ENCODE assay signal across 8 mouse cellular contexts in the genomic region with DNA sequence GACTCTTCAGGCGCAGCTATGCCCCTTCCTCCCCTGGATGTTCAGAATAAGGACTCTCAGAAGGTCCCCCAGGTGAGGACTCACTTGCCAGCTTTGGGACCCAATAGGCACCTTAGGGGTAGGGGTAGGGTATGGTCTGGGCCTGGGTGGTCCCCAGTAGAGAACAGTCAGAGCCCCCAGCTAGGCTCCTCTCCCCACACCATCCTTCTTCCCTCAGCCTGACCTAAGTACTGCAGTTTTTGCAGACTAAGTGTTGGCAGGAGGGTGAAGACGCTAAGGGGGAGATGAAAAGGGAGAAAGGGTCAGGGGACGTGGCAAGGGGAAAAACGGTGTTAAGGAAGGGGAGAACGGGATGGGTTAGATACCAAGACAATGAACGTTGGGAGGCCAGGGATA. TPM values are rescaled to one million over a fixed set of nuclear protein-coding genes. Genes with fewer than 3 reads are reported as not detected.
DNase-seq lines count a peak whose midpoint lies in the region; ATAC-seq and TF ChIP-seq lines count a peak whose summit lies in the region.

No protein-coding gene starts in this region.

- H3K27me3 ChIP-seq in CH12.LX (replicated peaks) = no peaks in the 10 kb centered on the region
- no peaks in the 10 kb centered on the region for H3K27me3 ChIP-seq in forebrain, embryonic 15.5 days
- H3K27me3 ChIP-seq in liver, embryonic 13.5 days = no peaks in the 10 kb centered on the region

- dilution Hi-C loops in CH12.LX (cut with MboI; ENCODE audit: extremely low pct_ligation_motif_present, extremely low pct_unique_long_range_greater_than_20kb, low sequenced_read_pairs) = no loop called here

- no peak for ATAC-seq in forebrain, embryonic 15.5 days (replicated peaks)
- ATAC-seq in liver, embryonic 13.5 days (ENCODE audit: low read depth) = no peak

- peaks cover 12% of the 10 kb centered on the region for H3K79me2 ChIP-seq in CH12.LX (replicated peaks; ENCODE audit: control insufficient read depth, extremely low read depth, insufficient read depth, poor library complexity, severe bottlenecking)

- H3K4me3 ChIP-seq in CH12.LX (replicated peaks in 1 of 3; ENCODE audit: low read depth in 2 of 3, low read length in 2 of 3, poor library complexity in 1 of 3) = no peak overlapping the region
- peak overlapping the region; percentile 5; the same call in 1 of the 2 replicates for H3K4me3 ChIP-seq in forebrain, embryonic 15.5 days
- no peak overlapping the region for H3K4me3 ChIP-seq in liver, embryonic 13.5 days (replicated peaks)

- peak overlapping the region; percentile 10; the same call in 1 of the 2 replicates for H3K9ac ChIP-seq in CH12.LX (ENCODE audit: insufficient read depth, low read depth)
- H3K9ac ChIP-seq in forebrain, embryonic 15.5 days (replicated peaks) = 0 out of 2 replicates have a peak overlapping the region, but pooled peaks have one; percentile 25
- H3K9ac ChIP-seq in liver, embryonic 13.5 days = peak overlapping the region; percentile 48; the same call in 1 of the 2 replicates

- no peak overlapping the region for H3K4me2 ChIP-seq in CH12.LX (ENCODE audit: insufficient read depth, low read depth, poor library complexity, severe bottlenecking)
- H3K4me2 ChIP-seq in forebrain, embryonic 15.5 days (replicated peaks) = peak overlapping the region; percentile 18
- H3K4me2 ChIP-seq in liver, embryonic 13.5 days = 0 out of 2 replicates have a peak overlapping the region, but pooled peaks have one; percentile 19

- no peak for TF ChIP-seq RAD21 in CH12.LX (IDR thresholded peaks at IDR 0.05; ENCODE audit: low read depth, low read length)

- no peak for TF ChIP-seq EP300 in CH12.LX (IDR thresholded peaks at IDR 0.05; ENCODE audit: low read length)

- peaks cover 13 to 54% of the 10 kb centered on the region in 2 experiments for H3K36me3 ChIP-seq in CH12.LX (replicated peaks in 1 of 2; ENCODE audit: control insufficient read depth in 1 of 2, insufficient read depth in 1 of 2, low read length in 1 of 2)
- H3K36me3 ChIP-seq in forebrain, embryonic 15.5 days = peaks cover 25% of the 10 kb centered on the region
- H3K36me3 ChIP-seq in liver, embryonic 13.5 days = peaks cover 34% of the 10 kb centered on the region

- in situ Hi-C loops in CH12.LX (cut with MboI; ENCODE audit: low pct_ligation_motif_present, low pct_unique_long_range_greater_than_20kb, low sequenced_read_pairs) = loop anchor here (5.0 to 10.0 kb wide), 2 partner anchors 56 to 313 kb away; partner anchors contain the start of gene Coro1a

- TF ChIP-seq CTCF in CH12.LX (conservative IDR thresholded peaks at IDR 0.05 in 1 of 2, IDR thresholded peaks at IDR 0.05 in 1 of 2; ENCODE audit: low read depth in 2 of 2, low read length in 2 of 2) = no peak

- no peak for TF ChIP-seq POLR2A in CH12.LX (IDR thresholded peaks at IDR 0.05; ENCODE audit: low read depth, low read length)

- DNase-seq in heart, adult 11 months = peak; percentile 94
- no peak for DNase-seq in heart, adult 18-20 months
- no peak for DNase-seq in CH12.LX (ENCODE audit: extremely low read depth)
- DNase-seq in liver, embryonic 13.5 days = no peak
- DNase-seq in right cerebral cortex, postnatal 4 days = no peak
- DNase-seq in adrenal gland, postnatal 4 days (ENCODE audit: low spot score in 2 of 2) = no peak
- no peak for DNase-seq in right cerebral cortex, adult 2 months (ENCODE audit: low spot score in 2 of 2)

- peaks cover 23 to 70% of the 10 kb centered on the region in 2 experiments; a peak in 3 of 4 replicates for H3K4me1 ChIP-seq in CH12.LX (ENCODE audit: control insufficient read depth in 1 of 2, insufficient read depth in 2 of 2)
- peaks cover 79% of the 10 kb centered on the region for H3K4me1 ChIP-seq in forebrain, embryonic 15.5 days
- peaks cover 85% of the 10 kb centered on the region for H3K4me1 ChIP-seq in liver, embryonic 13.5 days (replicated peaks)

- H3K27ac ChIP-seq in CH12.LX (ENCODE audit: insufficient read depth, low read depth) = no peak overlapping the region
- H3K27ac ChIP-seq in forebrain, embryonic 15.5 days (replicated peaks) = peak overlapping the region; percentile 98
- H3K27ac ChIP-seq in liver, embryonic 13.5 days = peak overlapping the region; percentile 56

- 51% methylated on average over 6 of the region's 6 CpGs for WGBS in forebrain, embryonic 15.5 days
- 57% methylated on average over 6 of the region's 6 CpGs for WGBS in liver, embryonic 13.5 days (ENCODE audit: insufficient replicate concordance)

- H3K9me3 ChIP-seq in CH12.LX (replicated peaks; ENCODE audit: low read length) = no peaks in the 10 kb centered on the region
- no peaks in the 10 kb centered on the region for H3K9me3 ChIP-seq in forebrain, embryonic 15.5 days
- no peaks in the 10 kb centered on the region for H3K9me3 ChIP-seq in liver, embryonic 13.5 days (replicated peaks)

TF ChIP-seq in CH12.LX, 34 proteins besides CTCF, POLR2A, EP300 and RAD21:
- TF ChIP-seq MAFK (IDR thresholded peaks at IDR 0.05; ENCODE audit: insufficient replicate concordance, low read length) = no peak
- TF ChIP-seq ETS1 (conservative IDR thresholded peaks at IDR 0.05; ENCODE audit: low read depth, low read length) = no peak
- TF ChIP-seq UBTF (IDR thresholded peaks at IDR 0.05; ENCODE audit: low read depth, low read length) = no peak
- no peak for TF ChIP-seq MXI1 (IDR thresholded peaks at IDR 0.05; ENCODE audit: low read depth, low read length)
- no peak for TF ChIP-seq POLR2AphosphoS2 (IDR thresholded peaks at IDR 0.05; ENCODE audit: low read depth, low read length)
- no peak for TF ChIP-seq JUND (conservative IDR thresholded peaks at IDR 0.05; ENCODE audit: low read depth, low read length)
- no peak for TF ChIP-seq NELFE (IDR thresholded peaks at IDR 0.05; ENCODE audit: low read depth, low read length)
- TF ChIP-seq SIN3A (IDR thresholded peaks at IDR 0.05; ENCODE audit: low read length) = no peak
- TF ChIP-seq ELF1 (IDR thresholded peaks at IDR 0.05; ENCODE audit: low read depth, low read length) = no peak
- no peak for TF ChIP-seq ZKSCAN1 (IDR thresholded peaks at IDR 0.05; ENCODE audit: borderline replicate concordance, low read depth, low read length)
- no peak for TF ChIP-seq MAZ (IDR thresholded peaks at IDR 0.05; ENCODE audit: low read depth, low read length)
- TF ChIP-seq USF1 (IDR thresholded peaks at IDR 0.05; ENCODE audit: low read depth, low read length) = no peak
- TF ChIP-seq SMC3 (IDR thresholded peaks at IDR 0.05; ENCODE audit: low read depth, low read length) = no peak
- no peak for TF ChIP-seq MEF2A (IDR thresholded peaks at IDR 0.05; ENCODE audit: borderline replicate concordance, low read depth, low read length)
- TF ChIP-seq ZMIZ1 (IDR thresholded peaks at IDR 0.05; ENCODE audit: low read depth, low read length) = no peak
- TF ChIP-seq MAX (IDR thresholded peaks at IDR 0.05; ENCODE audit: low read length) = no peak
- TF ChIP-seq HCFC1 (IDR thresholded peaks at IDR 0.05; ENCODE audit: low read depth, low read length) = no peak

RNA-seq across cellular contexts. Expression of gene Pagr1a, which starts 0.8 kb away (rescaled TPM):
- total RNA-seq in heart, adult 18-20 months (2021) = 10 to 100 TPM in 1 of 2 experiments, 1 to 10 TPM in 1; 8.3 to 10.7 TPM
- total RNA-seq in CH12.LX (2012; rRNA removed) (56.9 and 60.0 TPM in 2 replicates), CH12.LX (2014; rRNA removed) (12.0 and 24.9 TPM in 2 replicates)
- polyA plus RNA-seq in CH12.LX (2012; ENCODE audit: insufficient read length, low read depth) = 69.4 and 71.3 TPM in 2 replicates
- 32.2 and 40.4 TPM in 2 replicates for polyA plus RNA-seq in forebrain, embryonic 15.5 days (2015; fragmentation: Nextera tagmentation; extraction: Ambion mirVana)
- 38.7 and 50.1 TPM in 2 replicates for polyA plus RNA-seq in liver, embryonic 13.5 days (2015; fragmentation: Nextera tagmentation; extraction: Ambion mirVana)
- 10 to 100 TPM; 12.4 to 15.4 TPM for total RNA-seq in adrenal gland, postnatal 4 days (2021)

RNA-seq across cellular contexts. Expression of gene Pagr1b, which starts 1.7 kb away (rescaled TPM):
- not detected for total RNA-seq in heart, adult 18-20 months (2021)
- 0.25 and 0.30 TPM in 2 replicates for total RNA-seq in CH12.LX (2012; rRNA removed)
- not detected in 2 replicates for total RNA-seq in CH12.LX (2014; rRNA removed)
- 2.8 and 6.6 TPM in 2 replicates for polyA plus RNA-seq in CH12.LX (2012; ENCODE audit: insufficient read length, low read depth)
- polyA plus RNA-seq in forebrain, embryonic 15.5 days (2015; fragmentation: Nextera tagmentation; extraction: Ambion mirVana) = not detected in 2 replicates
- polyA plus RNA-seq in liver, embryonic 13.5 days (2015; fragmentation: Nextera tagmentation; extraction: Ambion mirVana) = 0.27 TPM in 1 of 2 replicates, not detected in the other
- total RNA-seq in adrenal gland, postnatal 4 days (2021) = 1 to 10 TPM; 3.5 to 8.3 TPM

RNA-seq across cellular contexts. Expression of gene Gm42742, which starts 2.9 kb away (rescaled TPM):
- total RNA-seq in heart, adult 18-20 months (2021) = 10 to 100 TPM; 24.6 to 27.3 TPM
- total RNA-seq in CH12.LX (2012; rRNA removed) (13.2 and 16.0 TPM in 2 replicates), CH12.LX (2014; rRNA removed) (37.1 and 45.1 TPM in 2 replicates)
- polyA plus RNA-seq in CH12.LX (2012; ENCODE audit: insufficient read length, low read depth) = 6.1 and 14.9 TPM in 2 replicates
- 67.9 and 75.6 TPM in 2 replicates for polyA plus RNA-seq in forebrain, embryonic 15.5 days (2015; fragmentation: Nextera tagmentation; extraction: Ambion mirVana)
- polyA plus RNA-seq in liver, embryonic 13.5 days (2015; fragmentation: Nextera tagmentation; extraction: Ambion mirVana) = 5.1 and 11.3 TPM in 2 replicates
- total RNA-seq in adrenal gland, postnatal 4 days (2021) = 10 to 100 TPM; 34.8 to 36.6 TPM

RNA-seq across cellular contexts. Expression of gene Prrt2, which starts 3.1 kb away (rescaled TPM):
- under 1 TPM in 1 of 2 experiments, not detected in 1; 0.80 TPM for total RNA-seq in heart, adult 18-20 months (2021)
- total RNA-seq in CH12.LX (2012; rRNA removed) (not detected in 2 replicates), CH12.LX (2014; rRNA removed) (0.09 TPM in 1 of 2 replicates, not detected in the other)
- polyA plus RNA-seq in CH12.LX (2012; ENCODE audit: insufficient read length, low read depth) = 1.2 TPM in 2 replicates
- polyA plus RNA-seq in forebrain, embryonic 15.5 days (2015; fragmentation: Nextera tagmentation; extraction: Ambion mirVana) = 18.0 and 19.8 TPM in 2 replicates
- polyA plus RNA-seq in liver, embryonic 13.5 days (2015; fragmentation: Nextera tagmentation; extraction: Ambion mirVana) = 0.22 and 0.47 TPM in 2 replicates
- total RNA-seq in adrenal gland, postnatal 4 days (2021) = 10 to 100 TPM in 1 of 2 experiments, 1 to 10 TPM in 1; 7.4 to 11.1 TPM

RNA-seq across cellular contexts. Expression of gene Mvp, which starts 3.5 kb away (rescaled TPM):
- 10 to 100 TPM; 59.9 to 68.7 TPM for total RNA-seq in heart, adult 18-20 months (2021)
- 42.1 and 52.1 TPM in 2 replicates for total RNA-seq in CH12.LX (2012; rRNA removed)
- total RNA-seq in CH12.LX (2014; rRNA removed) = 33.3 and 35.5 TPM in 2 replicates
- polyA plus RNA-seq in CH12.LX (2012; ENCODE audit: insufficient read length, low read depth) = 53.7 and 63.5 TPM in 2 replicates
- 3.0 and 3.5 TPM in 2 replicates for polyA plus RNA-seq in forebrain, embryonic 15.5 days (2015; fragmentation: Nextera tagmentation; extraction: Ambion mirVana)
- 7.8 and 8.6 TPM in 2 replicates for polyA plus RNA-seq in liver, embryonic 13.5 days (2015; fragmentation: Nextera tagmentation; extraction: Ambion mirVana)
- total RNA-seq in adrenal gland, postnatal 4 days (2021) = 10 to 100 TPM; 67.1 to 68.4 TPM
